Mouse (Mus musculus): ENCODE results near the gene Eif5a.
"Not testable (repeated sequence)": the region's sequence is repeated elsewhere in the genome, so short reads cannot be mapped to it uniquely, and the experiment has no call there.

Eif5a gene

GRCm38 (mm10) chr11:69921114-69922011 is at the start of gene Eif5a:
Eif5a (minus strand) TSS chr11:69921958.
- peak; percentile 100 for DNase-seq (ENCODE audit: low spot score)

DNA sequence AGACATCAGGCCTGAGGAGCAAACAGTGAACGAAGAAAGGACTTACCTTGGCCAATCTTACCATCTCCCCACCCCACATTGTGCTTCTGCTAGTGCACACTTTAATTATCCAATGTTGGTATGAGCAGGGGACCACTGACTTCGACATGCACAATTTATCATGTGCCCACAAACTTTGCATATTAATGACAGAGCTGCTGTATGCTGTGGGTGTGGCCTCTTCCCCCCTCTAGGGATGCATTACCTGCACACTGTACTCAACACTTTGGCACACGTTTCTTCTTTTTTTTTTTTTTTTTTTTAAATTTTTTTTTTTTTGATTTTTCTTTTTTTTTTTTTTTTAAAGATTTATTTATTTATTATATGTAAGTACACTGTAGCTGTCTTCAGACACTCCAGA is 49.0 kb upstream of the Eif5a start:
- no peak for DNase-seq (ENCODE audit: low spot score)

- DNase-seq (ENCODE audit: low spot score), result no peak
Measured at GRCm38 (mm10) chr11:69970222-69970621, 48.5 kb upstream of the Eif5a start.

DNA sequence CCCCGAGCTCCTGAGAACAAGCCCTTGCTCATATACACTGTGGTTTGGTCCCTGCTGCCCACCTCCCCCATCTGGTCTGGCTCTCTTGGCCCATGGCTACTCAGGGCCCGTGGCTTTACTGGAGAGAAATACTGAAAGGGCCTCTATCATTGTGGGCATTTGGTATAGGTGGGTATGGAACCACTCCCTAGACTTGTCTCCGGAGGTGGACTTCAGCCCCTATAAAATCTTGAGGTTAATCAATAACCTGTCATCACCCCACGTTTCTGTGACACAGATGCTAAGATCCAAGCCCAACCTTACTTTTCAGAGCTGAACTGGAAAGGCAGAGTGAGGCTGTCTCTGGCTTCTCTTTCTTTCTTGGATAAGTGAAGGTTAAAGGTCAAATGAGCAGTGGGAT is 47.0 kb upstream of the Eif5a start:
- DNase-seq (ENCODE audit: low spot score), result no peak

GRCm38 (mm10) chr11:69966860-69967517 is 45.2 kb upstream of the Eif5a start:
- DNase-seq (ENCODE audit: low spot score), result no peak

GRCm38 (mm10) chr11:69966006-69966859 is 44.5 kb upstream of the Eif5a start:
- peak; percentile 49 for DNase-seq (ENCODE audit: low spot score)

GRCm38 (mm10) chr11:69965271-69966005 is 43.7 kb upstream of the Eif5a start:
- peak; percentile 34 for DNase-seq (ENCODE audit: low spot score)

- DNase-seq (ENCODE audit: low spot score), result no peak
Measured at GRCm38 (mm10) chr11:69964650-69965270, 43.0 kb upstream of the Eif5a start, which contains the start of gene Cldn7. Cldn7 (plus strand) TSS chr11:69964779.

DNA sequence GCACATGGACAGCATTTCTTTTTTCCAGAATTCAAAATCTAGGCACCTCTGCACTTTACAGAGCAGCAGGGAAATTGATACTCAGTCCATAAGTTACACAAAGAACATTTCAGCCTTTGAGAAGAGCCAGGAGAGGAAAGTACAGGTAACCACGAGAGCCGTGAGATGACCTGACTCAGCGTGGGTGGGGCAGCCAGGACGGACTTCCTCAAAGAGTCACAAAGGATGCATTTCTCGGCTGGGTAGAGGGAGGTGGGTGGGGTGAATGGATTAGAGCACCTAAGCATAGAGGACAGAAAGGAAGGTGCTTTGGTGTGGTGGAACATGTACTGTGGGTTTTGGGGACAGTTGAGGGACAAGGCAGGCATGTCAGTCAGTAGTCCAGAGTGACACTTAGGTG is 40.1 kb upstream of the Eif5a start:
- no peak for DNase-seq (ENCODE audit: low spot score)

- DNase-seq (ENCODE audit: low spot score), result no peak
Measured at GRCm38 (mm10) chr11:69960616-69961015, 38.9 kb upstream of the Eif5a start.

GRCm38 (mm10) chr11:69956218-69956617 is 34.5 kb upstream of the Eif5a start:
- DNase-seq (ENCODE audit: low spot score), result no peak

- not testable (repeated sequence) for DNase-seq (ENCODE audit: low spot score)
Measured at GRCm38 (mm10) chr11:69955618-69956017, 33.9 kb upstream of the Eif5a start.

DNA sequence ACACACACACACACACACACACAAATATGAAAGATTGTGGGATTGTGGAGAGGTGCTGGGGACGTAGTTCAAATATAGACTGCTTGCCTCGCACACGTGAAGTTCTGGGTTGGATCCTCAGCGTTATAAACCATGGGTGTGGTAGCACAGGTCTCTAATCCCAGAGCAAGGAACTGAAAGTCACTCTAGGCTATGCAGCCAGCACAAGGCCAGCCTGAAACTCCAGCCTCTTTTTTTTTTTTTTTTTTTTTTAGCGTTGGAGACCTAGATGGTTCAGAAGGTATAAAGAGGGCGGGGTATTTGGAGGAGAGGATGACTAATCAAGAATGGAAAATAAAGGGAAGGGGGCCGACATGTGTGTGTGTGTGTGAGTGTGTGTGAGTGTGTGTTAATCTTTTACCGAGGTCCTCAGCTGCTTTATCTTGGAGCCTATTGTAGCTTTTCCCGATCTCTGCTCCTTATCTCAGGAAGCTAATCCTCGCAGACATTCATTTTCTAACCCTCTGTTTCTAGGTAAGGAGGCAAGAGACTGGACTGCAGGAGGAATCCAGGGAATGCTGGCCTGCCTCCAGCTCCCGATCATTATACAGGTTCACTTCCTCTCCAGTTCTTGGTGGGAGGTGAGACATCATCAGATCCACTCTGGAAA is 31.6 kb upstream of the Eif5a start:
- no peak for DNase-seq (ENCODE audit: low spot score)

DNA sequence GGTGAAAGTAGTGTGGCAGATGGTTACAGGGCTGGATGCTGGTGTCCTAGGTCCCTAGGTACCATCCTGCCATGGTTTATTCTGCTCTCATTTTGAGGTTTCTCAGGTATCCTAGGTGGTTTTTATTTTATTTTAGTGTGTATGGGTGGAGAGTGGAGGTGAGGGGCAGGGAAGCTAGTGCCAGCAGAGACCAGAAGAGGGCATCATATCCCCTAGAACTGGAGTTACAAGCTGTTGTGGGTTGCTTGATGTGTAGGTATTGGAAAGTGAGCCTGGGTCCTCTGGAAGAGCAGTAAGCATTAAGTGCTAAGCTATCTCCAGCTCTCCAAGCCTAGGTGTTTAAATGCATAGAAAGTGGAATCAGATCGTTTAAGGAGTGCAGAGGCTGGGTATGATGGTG is 30.5 kb upstream of the Eif5a start:
- DNase-seq (ENCODE audit: low spot score), result no peak

DNA sequence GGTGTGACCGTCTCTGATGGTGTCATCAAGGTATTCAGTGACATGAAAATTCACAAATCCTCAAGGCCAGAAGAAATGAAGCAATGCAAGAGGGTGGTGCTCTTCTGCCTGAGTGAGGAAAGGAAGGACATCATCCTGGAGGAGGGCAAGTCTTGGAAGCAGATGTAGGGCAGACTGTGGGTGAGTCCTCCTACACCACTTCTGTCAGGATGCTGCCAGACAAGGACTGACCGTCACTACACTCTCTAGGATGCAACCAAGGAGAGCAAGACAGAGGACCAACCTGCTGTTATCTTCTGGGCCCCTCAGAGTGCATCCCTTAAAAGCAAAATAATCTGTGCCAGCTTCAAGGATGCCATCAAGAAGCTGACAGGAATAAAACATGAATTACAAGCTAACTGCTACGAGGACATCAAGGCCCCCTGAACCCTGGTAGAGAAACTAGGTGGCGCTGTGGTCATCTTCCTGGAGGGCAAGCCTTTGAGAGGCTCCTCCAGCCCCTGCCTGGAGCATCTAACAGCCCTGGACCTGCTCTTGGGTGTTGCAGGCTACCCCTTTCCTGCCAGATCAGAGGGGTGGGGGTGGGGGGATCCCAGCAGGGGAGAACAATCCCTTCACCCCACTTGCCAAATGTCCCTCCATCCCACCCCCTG is 29.2 kb upstream of the Eif5a start:
- no peak for DNase-seq (ENCODE audit: low spot score)

DNA sequence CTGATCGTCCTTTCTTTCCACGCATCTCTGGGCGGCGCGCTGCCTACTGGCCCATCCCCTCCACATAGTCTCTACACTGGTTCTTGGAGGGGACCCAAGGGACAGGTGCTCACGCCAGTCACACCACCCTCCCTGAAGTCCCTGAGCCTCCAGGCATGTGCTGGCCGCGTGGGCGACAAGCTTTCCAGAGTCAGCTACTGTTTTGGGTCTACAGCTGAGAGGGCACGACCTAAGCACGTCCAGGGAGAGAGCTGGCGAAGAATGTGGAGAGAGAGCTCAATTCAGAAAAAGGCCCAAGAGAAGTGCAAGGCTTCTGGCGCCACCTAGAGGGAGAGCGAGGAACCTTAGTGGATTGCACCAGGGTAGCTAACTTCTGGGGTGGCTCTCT is 27.0 kb upstream of the Eif5a start:
- peak; percentile 80 for DNase-seq (ENCODE audit: low spot score)

DNA sequence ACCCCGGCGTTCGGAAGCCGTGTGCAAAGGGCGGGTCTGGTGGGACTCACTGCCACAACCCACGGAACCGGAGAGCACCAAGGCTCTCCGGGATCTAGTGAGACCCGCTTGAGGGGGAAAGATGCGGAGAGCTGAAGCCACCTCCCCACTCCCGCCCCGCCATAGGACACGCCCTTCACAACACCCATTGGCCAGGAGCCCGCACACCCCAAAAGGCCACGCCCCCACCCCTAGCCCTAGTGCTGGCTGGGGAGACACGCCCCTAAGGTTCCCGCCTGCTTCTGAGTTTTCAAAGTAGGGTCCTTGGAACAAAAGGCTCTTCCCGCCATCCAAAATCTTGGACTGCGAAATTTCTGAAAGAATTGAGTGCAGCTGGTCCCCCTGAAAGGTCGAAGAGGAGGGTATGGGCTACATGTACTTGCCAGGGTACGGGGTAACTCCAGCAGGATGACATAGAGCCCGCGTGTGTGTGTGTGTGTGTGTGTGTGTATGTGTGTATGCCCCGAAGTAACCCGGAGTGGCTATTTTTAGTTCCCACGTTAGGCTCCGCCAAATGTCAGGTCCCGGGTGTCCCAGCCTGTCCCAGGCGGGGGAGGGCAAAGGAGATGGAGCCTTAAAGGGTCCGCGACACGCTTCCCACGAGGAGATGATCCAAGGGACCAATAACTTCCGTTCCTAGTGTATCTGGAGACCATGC is 26.5 kb upstream of the Eif5a start, which contains the start of gene Slc2a4:
TSS of gene Slc2a4 (minus strand) at position 123 of the 697 bp plus-strand sequence.
- peak; percentile 89 for DNase-seq (ENCODE audit: low spot score)

DNA sequence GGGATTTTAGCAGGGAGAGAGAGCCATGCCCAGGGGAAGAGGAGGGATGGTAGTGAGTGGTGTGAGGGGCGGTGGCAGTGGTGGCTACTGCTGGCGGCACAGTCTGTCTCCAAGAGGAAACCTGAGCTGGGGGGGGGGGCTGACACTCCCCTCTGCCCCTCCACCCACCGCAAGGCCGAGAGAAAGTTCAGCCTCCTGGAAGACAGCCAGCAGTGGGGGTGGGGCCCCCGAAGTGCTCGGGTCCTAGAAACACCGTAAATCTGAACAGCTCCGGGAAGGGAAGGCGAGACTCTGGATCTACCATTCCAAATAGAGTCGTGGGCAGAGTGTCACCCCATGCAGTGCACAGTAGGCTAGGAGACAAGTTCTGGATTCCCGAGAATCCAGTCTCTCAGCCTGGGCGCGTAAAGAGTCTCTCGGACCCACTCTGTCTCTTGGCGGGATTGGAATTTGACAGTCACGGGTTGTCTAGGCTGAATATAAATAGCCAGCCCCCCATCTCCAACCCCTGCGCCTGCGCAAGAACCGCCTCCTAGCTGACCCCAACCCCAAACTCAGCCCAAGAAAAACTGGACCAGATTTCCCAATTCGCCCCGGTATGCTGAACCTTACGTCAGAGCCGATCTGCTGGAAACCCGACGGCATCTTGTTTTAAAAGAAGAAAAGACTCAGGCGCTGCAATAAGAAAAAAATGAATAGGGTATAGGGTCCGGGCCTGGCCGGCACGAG is 25.7 kb upstream of the Eif5a start:
- DNase-seq (ENCODE audit: low spot score), result peak; percentile 50

Data from ovary, postnatal 36 days (tissue).